Mouse (Mus musculus): Measurements from ENCODE around the gene Foxn4. TPM values are rescaled to one million over a fixed set of nuclear protein-coding genes. Genes with fewer than 3 reads are reported as not detected.
A peak's percentile ranks its signal among the peaks of the same experiment; 100 is the strongest.

Gene Foxn4
- total and polyA plus RNA-seq, 3 experiments: 0.23 TPM; not detected in 2

DNA sequence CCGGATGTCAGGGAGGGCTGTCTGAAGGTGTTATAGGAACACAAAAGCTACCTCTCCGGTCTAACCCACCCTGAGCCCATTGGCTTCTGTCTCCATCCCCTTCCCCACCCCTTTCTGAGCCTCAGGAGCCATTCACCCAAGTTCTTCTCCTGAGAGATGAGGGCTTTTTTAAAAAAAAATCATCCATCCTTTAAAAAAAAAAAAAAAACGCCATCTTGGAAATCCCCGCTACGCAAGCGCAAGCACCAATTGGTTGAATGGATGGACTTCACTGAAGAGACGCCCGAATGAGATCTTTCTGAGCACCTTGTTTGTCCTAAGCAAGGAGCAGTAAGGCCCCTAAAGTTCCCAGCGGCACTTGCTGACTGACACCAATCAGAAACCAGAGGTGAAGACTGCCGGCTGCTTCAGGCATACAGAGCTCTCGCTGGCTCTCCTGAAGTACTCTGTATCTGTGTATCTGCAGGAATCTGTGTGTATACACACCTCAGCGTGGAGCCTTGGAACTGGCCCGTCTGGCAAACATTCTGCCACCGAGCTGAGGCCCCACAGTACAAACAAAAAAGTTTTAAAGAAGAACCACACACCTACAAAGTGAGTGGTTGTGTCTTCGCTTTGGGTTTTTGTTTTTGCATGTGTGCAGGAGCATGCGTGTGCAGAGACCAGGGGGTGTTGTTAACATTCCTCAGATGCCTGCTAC lies 13.4 kb upstream of the Foxn4 start:
- DNase-seq (ENCODE audit: extremely low read depth): no peak
- TF ChIP-seq MXI1 (IDR thresholded peaks at IDR 0.05; ENCODE audit: low read depth, low read length) (no peak), ZC3H11A (IDR thresholded peaks at IDR 0.05; ENCODE audit: low read depth, low read length) (no peak), ETS1 (conservative IDR thresholded peaks at IDR 0.05; ENCODE audit: low read depth, low read length) (no peak), ZMIZ1 (IDR thresholded peaks at IDR 0.05; ENCODE audit: low read depth, low read length) (no peak), ZNF384 (IDR thresholded peaks at IDR 0.05; ENCODE audit: low read depth, low read length) (peak; percentile 64), USF1 (IDR thresholded peaks at IDR 0.05; ENCODE audit: low read depth, low read length) (no peak), JUND (conservative IDR thresholded peaks at IDR 0.05; ENCODE audit: low read depth, low read length) (no peak)
- Histone ChIP-seq H3K4me3 (replicated peaks in 1 of 3; ENCODE audit: low read depth in 2 of 3, low read length in 2 of 3, poor library complexity in 1 of 3) (no peak overlapping the region), H3K4me1 (ENCODE audit: control insufficient read depth in 1 of 2, insufficient read depth in 2 of 2) (peaks cover 0 to 17% of the 10 kb centered on the region in 2 experiments; a peak in 2 of 4 replicates), H3K36me3 (replicated peaks in 1 of 2; ENCODE audit: control insufficient read depth in 1 of 2, insufficient read depth in 1 of 2, low read length in 1 of 2) (no peaks in the 10 kb centered on the region), H3K79me2 (replicated peaks; ENCODE audit: control insufficient read depth, extremely low read depth, insufficient read depth, poor library complexity, severe bottlenecking) (no peaks in the 10 kb centered on the region), H3K27ac (ENCODE audit: insufficient read depth, low read depth) (no peak overlapping the region), H3K9ac (ENCODE audit: insufficient read depth, low read depth) (no peak overlapping the region), H3K27me3 (replicated peaks) (no peaks in the 10 kb centered on the region), H3K4me2 (ENCODE audit: insufficient read depth, low read depth, poor library complexity, severe bottlenecking) (no peak overlapping the region), H3K9me3 (replicated peaks; ENCODE audit: low read length) (no peaks in the 10 kb centered on the region)
- dilution Hi-C loops (cut with MboI; ENCODE audit: extremely low pct_ligation_motif_present, extremely low pct_unique_long_range_greater_than_20kb, low sequenced_read_pairs): no loop called here
- in situ Hi-C loops (cut with MboI; ENCODE audit: low pct_ligation_motif_present, low pct_unique_long_range_greater_than_20kb, low sequenced_read_pairs): no loop called here

DNA sequence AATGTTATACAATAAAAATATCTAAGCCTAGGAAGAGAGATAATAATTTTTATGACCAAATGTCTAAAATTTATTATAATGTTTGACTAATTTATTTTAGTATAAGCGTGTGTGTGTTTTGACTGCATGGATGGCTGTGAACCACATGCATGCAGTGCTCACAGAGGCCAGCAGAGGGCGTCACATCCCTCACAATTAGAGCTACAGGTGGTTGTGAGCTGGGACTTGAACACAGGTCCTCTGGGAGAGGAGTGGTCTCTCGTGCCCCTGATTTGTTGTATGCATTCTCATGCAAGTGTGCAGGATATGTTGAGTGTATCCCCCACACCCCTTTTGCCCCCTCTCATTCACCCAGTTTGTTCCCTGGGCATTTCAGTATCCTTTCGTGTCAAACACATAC lies 12.5 kb upstream of the Foxn4 start:
- no peaks in the 10 kb centered on the region for H3K79me2 ChIP-seq (replicated peaks; ENCODE audit: control insufficient read depth, extremely low read depth, insufficient read depth, poor library complexity, severe bottlenecking)
- peaks cover 0 to 17% of the 10 kb centered on the region in 2 experiments; a peak in 2 of 4 replicates for H3K4me1 ChIP-seq (ENCODE audit: control insufficient read depth in 1 of 2, insufficient read depth in 2 of 2)
- no peak overlapping the region for H3K4me3 ChIP-seq (replicated peaks in 1 of 3; ENCODE audit: low read depth in 2 of 3, low read length in 2 of 3, poor library complexity in 1 of 3)
- H3K27me3 ChIP-seq (replicated peaks): no peaks in the 10 kb centered on the region
- H3K36me3 ChIP-seq (replicated peaks in 1 of 2; ENCODE audit: control insufficient read depth in 1 of 2, insufficient read depth in 1 of 2, low read length in 1 of 2): no peaks in the 10 kb centered on the region
- H3K4me2 ChIP-seq (ENCODE audit: insufficient read depth, low read depth, poor library complexity, severe bottlenecking): no peak overlapping the region
- H3K9ac ChIP-seq (ENCODE audit: insufficient read depth, low read depth): no peak overlapping the region
- no peak for DNase-seq (ENCODE audit: extremely low read depth)
- in situ Hi-C loops (cut with MboI; ENCODE audit: low pct_ligation_motif_present, low pct_unique_long_range_greater_than_20kb, low sequenced_read_pairs) (no loop called here), dilution Hi-C loops (cut with MboI; ENCODE audit: extremely low pct_ligation_motif_present, extremely low pct_unique_long_range_greater_than_20kb, low sequenced_read_pairs) (no loop called here)
- H3K27ac ChIP-seq (ENCODE audit: insufficient read depth, low read depth): no peak overlapping the region
- no peaks in the 10 kb centered on the region for H3K9me3 ChIP-seq (replicated peaks; ENCODE audit: low read length)
- TF ChIP-seq JUND (conservative IDR thresholded peaks at IDR 0.05; ENCODE audit: low read depth, low read length) (no peak), CTCF (conservative IDR thresholded peaks at IDR 0.05 in 1 of 2, IDR thresholded peaks at IDR 0.05 in 1 of 2; ENCODE audit: low read depth in 2 of 2, low read length in 2 of 2) (peak; percentile 39 to 45; a peak in 3 of 4 replicates), HCFC1 (IDR thresholded peaks at IDR 0.05; ENCODE audit: low read depth, low read length) (no peak), MAZ (IDR thresholded peaks at IDR 0.05; ENCODE audit: low read depth, low read length) (no peak)

DNA sequence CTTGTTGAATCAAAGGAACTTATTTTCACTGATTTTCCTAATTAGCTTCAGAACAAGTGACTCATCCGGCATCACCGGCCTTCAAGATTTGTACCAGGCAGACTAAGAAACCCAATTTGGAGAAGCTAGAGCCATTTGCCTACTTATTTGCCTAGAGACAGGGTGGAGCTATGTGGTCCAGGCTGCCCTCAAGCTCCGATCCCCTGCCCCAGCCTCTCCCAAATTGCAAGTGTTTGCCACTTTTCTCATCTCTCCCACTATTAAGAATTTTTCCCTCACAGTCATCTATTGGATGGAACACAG lies 11.7 kb upstream of the Foxn4 start:
- H3K9ac ChIP-seq (ENCODE audit: insufficient read depth, low read depth): no peak overlapping the region
- H3K27me3 ChIP-seq (replicated peaks): no peaks in the 10 kb centered on the region
- dilution Hi-C loops (cut with MboI; ENCODE audit: extremely low pct_ligation_motif_present, extremely low pct_unique_long_range_greater_than_20kb, low sequenced_read_pairs): no loop called here
- no peaks in the 10 kb centered on the region for H3K79me2 ChIP-seq (replicated peaks; ENCODE audit: control insufficient read depth, extremely low read depth, insufficient read depth, poor library complexity, severe bottlenecking)
- no peaks in the 10 kb centered on the region for H3K9me3 ChIP-seq (replicated peaks; ENCODE audit: low read length)
- H3K4me1 ChIP-seq (ENCODE audit: control insufficient read depth in 1 of 2, insufficient read depth in 2 of 2): peaks cover 0 to 17% of the 10 kb centered on the region in 2 experiments; a peak in 2 of 4 replicates
- in situ Hi-C loops (cut with MboI; ENCODE audit: low pct_ligation_motif_present, low pct_unique_long_range_greater_than_20kb, low sequenced_read_pairs): no loop called here
- peak overlapping the region; percentile 40; the same call in 1 of the 2 replicates for H3K4me2 ChIP-seq (ENCODE audit: insufficient read depth, low read depth, poor library complexity, severe bottlenecking)
- H3K4me3 ChIP-seq (replicated peaks in 1 of 3; ENCODE audit: low read depth in 2 of 3, low read length in 2 of 3, poor library complexity in 1 of 3): no peak overlapping the region
- DNase-seq (ENCODE audit: extremely low read depth): peak; percentile 63
- H3K27ac ChIP-seq (ENCODE audit: insufficient read depth, low read depth): no peak overlapping the region
- no peak for TF ChIP-seq ZKSCAN1 (IDR thresholded peaks at IDR 0.05; ENCODE audit: borderline replicate concordance, low read depth, low read length)
- TF ChIP-seq ETS1 (conservative IDR thresholded peaks at IDR 0.05; ENCODE audit: low read depth, low read length): 0 out of 2 replicates have a peak, but pooled peaks have one; percentile 12
- TF ChIP-seq EP300 (IDR thresholded peaks at IDR 0.05; ENCODE audit: low read length): peak; percentile 47; the same call in 1 of the 2 replicates
- TF ChIP-seq ELF1 (IDR thresholded peaks at IDR 0.05; ENCODE audit: low read depth, low read length): no peak
- TF ChIP-seq JUN (IDR thresholded peaks at IDR 0.05; ENCODE audit: insufficient read depth, low read depth, low read length): peak; percentile 5; the same call in 1 of the 2 replicates
- H3K36me3 ChIP-seq (replicated peaks in 1 of 2; ENCODE audit: control insufficient read depth in 1 of 2, insufficient read depth in 1 of 2, low read length in 1 of 2): no peaks in the 10 kb centered on the region

All from CH12.LX (cell line).